Mouse (Mus musculus): ENCODE data around the gene Prelid3b. TPM values are rescaled to one million over a fixed set of nuclear protein-coding genes. Genes with fewer than 3 reads are reported as not detected.

Prelid3b gene
- total RNA-seq (2021), result 10 to 100 TPM; 47.0 to 51.8 TPM

DNA sequence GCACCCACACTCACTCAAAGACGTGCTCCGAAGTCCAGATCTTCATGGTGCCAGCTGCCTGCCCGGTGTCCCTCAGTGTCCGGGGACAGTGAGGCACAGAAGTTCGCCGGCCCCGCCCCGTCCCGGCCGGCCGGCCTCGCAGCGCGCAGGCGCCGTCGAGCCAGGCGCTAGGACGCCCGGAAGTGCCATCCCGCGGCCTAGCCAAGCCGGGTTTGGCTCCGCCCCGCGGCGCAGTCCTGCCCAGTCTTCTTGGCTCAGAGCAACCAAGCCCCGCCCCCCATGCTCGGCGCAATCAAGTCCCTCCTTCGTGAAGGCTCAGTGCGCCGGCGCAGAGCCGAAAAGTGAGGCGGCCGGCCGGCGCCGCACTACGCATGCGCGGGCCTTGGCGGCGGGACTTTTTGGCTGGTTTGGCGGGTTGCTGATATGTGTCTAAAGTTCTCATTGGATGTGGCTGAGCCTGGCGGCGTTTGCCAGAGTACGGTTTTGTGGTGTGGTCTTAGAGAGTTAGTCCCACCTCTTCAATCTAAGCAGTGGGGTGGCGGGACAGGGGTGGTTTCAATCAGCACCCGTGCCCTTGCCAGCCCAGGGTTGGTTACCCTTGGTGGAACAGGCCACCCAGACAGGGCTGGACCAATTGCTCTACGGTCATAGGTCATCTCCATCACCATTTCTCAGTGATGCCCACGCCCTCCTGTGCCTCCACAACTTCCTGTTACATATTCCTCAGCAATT is at the start of gene Prelid3b:
Gene Prelid3b (minus strand): TSS at position 264 of the 732 bp plus-strand sequence.
- DNase-seq (ENCODE audit: extremely low spot score in 1 of 2, low spot score in 2 of 2), result peak; percentile 98 to 100
- intact Hi-C loops (cut with DNase I), result no loop called here

DNA sequence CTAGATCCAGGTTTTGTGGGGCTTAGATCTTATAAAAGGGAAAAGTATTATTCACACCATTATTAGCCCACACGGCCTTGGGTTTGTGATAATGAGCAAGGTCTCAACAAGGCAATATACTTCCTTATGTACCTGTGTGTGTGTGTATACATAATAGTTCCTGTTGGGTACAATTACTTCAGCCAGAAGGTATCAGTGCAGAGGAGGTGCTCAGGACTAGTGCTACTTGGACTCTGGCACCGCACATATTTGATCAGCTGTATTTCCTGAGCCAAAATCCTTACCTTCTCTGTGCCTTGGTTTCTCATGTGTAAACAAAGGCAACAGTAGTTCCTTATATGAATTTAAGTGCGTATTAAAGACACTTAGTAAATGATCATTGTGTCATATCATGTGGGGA is 49.3 kb upstream of the Prelid3b start:
- intact Hi-C loops (cut with DNase I), result no loop called here
- no peak for DNase-seq (ENCODE audit: extremely low spot score in 1 of 2, low spot score in 2 of 2)

- intact Hi-C loops (cut with DNase I), result no loop called here
Observed at GRCm38 (mm10) chr2:174517141-174518079, 44.5 kb upstream of the Prelid3b start.

GRCm38 (mm10) chr2:174514887-174515286 is 42.0 kb upstream of the Prelid3b start:
- intact Hi-C loops (cut with DNase I), result no loop called here
- DNase-seq (ENCODE audit: extremely low spot score in 1 of 2, low spot score in 2 of 2), result no peak

More at GRCm38 (mm10) chr2:174517141-174518079, 44.5 kb upstream of the Prelid3b start:
- no peak for DNase-seq (ENCODE audit: extremely low spot score in 1 of 2, low spot score in 2 of 2)

DNA sequence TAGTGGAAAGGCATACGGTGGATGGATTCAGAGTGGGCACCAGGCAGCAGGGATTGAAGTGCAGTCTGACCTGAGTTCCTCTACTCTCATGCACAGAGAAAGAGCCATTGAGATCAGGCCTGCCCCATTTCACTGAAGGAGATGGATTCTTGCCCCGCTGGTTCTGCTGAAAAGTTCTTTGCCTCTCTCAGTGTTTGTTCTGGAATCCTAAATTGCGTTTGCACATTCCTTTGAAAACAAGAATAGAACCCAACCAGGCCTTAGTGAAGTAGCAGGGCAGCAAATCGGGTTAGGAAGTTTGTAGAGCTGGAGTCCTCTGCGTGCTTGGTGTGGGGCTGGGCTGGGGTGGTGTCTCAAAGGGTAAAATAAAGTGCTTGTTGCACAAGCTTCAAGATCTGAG is 40.9 kb upstream of the Prelid3b start:
- intact Hi-C loops (cut with DNase I), result no loop called here
- no peak for DNase-seq (ENCODE audit: extremely low spot score in 1 of 2, low spot score in 2 of 2)

DNA sequence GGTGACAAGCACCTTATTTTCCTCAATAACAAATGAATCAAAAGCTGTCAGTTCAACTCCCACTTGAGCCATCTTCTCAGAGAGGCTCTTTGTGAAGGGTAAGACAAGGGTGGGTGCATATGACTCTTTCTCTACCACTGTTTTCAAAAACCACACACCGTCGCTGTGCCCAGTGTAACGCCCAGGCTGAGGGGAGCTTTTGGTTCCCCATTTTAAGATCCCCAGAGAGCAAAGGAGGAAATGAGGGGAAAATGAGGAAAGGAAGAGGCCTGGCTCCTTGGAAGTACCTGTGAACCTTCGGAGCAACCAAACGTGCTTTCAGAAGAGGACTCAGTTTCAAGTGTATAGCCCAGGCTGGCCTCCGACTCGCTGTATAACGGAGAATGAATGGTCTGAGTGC is 36.9 kb upstream of the Prelid3b start:
- DNase-seq (ENCODE audit: extremely low spot score in 1 of 2, low spot score in 2 of 2), result no peak
- intact Hi-C loops (cut with DNase I), result no loop called here

DNA sequence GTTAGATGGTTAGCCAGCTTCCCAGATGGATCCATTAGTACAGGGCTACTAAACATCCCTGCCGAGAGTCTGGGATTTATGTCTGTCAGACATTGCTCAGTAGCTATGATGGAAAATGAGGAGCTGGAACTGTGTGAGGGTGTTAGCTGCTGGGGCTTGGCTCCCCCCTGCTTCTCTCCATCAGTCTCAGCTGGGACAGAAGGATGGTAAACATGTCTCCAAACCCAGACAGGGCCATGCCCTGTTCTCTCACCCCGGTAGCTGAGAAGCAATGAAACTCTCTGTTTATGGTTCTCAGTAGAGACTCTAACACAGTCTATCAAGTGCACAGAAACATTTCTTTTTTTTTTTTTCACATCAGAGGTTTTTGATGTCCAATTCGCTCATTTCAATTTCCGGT is 35.1 kb upstream of the Prelid3b start:
- DNase-seq (ENCODE audit: extremely low spot score in 1 of 2, low spot score in 2 of 2), result no peak
- intact Hi-C loops (cut with DNase I), result no loop called here

DNA sequence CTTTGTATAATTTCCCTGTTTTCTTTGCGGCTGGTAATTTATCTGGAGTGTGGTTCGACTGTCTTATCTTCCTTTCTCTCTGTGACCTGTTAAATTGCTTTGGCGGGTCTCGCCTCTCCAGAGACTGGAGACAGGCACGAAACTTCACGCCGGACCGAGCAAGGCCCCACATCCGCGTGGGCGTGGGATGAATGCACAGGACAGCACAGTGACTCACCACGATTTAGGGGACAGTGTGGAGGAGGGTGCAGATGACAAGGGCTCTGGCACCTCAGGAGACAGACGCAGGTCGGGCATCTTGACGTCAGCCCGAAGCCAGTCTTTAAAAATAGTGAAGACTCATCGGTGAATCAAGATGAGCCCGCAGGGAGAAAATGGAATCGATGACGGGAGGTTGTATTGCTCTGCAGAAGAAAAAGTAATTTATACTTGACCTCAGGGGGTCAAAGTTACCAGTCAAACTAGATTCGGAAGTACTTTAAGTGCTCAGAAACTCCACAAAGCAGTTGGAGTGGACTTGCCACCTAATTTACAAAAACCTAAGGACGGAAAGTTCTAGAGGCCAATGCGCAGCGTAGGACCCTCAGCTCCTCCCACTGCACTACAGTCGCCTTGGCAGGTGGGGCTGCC is 30.1 kb upstream of the Prelid3b start:
- DNase-seq (ENCODE audit: extremely low spot score in 1 of 2, low spot score in 2 of 2), result peak in 1 of 2 experiments; percentile 25
- intact Hi-C loops (cut with DNase I), result no loop called here

DNA sequence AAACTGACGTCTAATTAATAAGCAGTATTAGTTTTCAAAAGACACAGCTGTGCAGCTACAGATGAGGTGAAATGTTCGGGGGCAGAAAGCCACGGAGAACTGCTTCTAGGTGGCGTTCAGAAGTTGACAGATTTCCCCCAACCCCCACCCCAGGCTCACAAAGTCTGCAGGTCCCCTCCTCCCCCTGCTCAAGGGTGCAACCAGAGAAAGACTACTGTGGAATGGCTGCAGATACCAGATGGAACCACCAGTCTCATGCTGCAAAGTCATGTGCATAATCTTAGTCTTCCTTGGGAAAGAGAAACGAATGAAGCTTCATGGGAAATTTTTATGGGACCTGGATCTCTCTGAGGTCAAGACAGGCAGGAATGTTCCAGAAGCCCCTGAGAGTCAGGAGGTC is 29.4 kb upstream of the Prelid3b start:
- intact Hi-C loops (cut with DNase I), result no loop called here
- no peak for DNase-seq (ENCODE audit: extremely low spot score in 1 of 2, low spot score in 2 of 2)

GRCm38 (mm10) chr2:174501517-174501916 is 28.6 kb upstream of the Prelid3b start:
- intact Hi-C loops (cut with DNase I), result no loop called here
- no peak for DNase-seq (ENCODE audit: extremely low spot score in 1 of 2, low spot score in 2 of 2)

DNA sequence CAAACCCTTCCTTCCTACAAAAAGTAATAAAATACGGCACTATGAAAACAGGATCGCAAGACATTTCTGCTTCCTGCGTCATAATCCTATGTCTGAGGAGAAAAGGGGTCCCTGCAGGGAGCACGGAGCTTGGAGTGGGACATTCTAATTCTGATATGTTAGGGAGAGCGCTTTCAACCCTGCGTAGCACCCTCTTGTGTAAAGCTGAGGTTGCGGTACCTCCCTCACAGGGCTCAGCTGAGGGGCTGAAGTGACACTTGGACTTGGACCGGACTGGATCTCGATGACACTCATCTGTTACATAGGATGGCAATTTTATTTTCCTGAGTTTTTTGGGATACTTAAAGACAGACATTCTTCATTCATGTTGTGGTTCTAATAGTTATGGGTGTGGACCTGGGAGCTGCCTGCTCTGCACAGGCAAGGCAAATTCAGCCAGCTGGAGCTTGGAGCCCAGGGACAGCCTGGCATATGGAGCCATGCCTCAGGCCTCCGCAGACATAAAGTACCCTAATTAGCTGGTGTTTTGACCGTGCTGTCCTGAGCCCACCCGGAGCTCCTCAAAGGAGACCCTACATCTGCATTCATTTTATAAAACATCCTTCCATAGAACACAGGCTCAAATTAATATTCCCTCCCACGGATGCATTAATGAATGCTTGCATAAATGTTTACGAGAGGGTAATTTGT is 28.1 kb upstream of the Prelid3b start:
- intact Hi-C loops (cut with DNase I), result no loop called here

GRCm38 (mm10) chr2:174492858-174493257 is 20.0 kb upstream of the Prelid3b start:
- DNase-seq (ENCODE audit: extremely low spot score in 1 of 2, low spot score in 2 of 2), result no peak
- intact Hi-C loops (cut with DNase I), result no loop called here

More for the DNA sequence above, 28.1 kb upstream of the Prelid3b start:
- no peak for DNase-seq (ENCODE audit: extremely low spot score in 1 of 2, low spot score in 2 of 2)

- intact Hi-C loops (cut with DNase I), result no loop called here
- DNase-seq (ENCODE audit: extremely low spot score in 1 of 2, low spot score in 2 of 2), result no peak
Observed at GRCm38 (mm10) chr2:174487005-174487404, 14.1 kb upstream of the Prelid3b start.

DNA sequence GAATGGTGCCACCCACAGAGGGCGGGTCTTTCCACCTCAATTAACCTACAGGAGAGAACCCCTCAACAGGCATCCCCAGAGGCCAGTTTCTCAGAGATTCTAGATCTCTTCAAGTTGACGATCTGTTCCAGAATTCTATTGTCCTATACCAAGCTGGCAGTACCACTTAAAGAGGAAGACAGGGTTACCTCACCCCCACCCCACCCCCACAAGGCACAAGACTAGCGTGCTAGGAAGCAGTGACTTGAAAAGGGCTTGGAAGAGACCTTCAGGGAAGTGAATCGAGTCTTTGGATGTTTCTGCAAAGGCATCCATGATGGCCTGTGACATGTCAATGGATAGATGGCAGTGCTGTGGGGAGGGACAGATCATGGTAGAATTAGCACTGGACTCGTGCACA is 5.9 kb upstream of the Prelid3b start:
- DNase-seq (ENCODE audit: extremely low spot score in 1 of 2, low spot score in 2 of 2), result no peak
- intact Hi-C loops (cut with DNase I), result no loop called here

- no peak for DNase-seq (ENCODE audit: extremely low spot score in 1 of 2, low spot score in 2 of 2)
- intact Hi-C loops (cut with DNase I), result no loop called here
Observed at GRCm38 (mm10) chr2:174477543-174478319, 4.8 kb upstream of the Prelid3b start.

DNA sequence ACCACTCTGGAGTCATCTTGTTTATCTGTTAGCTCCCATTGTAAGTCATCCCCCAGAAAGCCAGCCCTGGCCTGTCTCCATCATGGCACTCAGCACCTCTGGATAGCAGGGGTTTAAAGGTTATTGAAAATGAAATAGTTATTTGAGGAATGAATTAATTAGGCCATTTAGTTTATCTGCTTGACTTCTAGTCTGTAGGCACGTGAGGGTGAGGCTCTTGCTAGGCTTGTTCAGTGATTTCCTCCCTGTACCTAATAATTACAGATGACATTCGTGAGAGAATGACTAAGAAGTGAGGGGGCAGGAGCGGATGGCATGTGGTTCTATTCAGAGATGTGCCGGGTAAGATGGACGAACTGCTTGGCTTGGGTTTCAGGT is 658 bp upstream of the Prelid3b start:
- intact Hi-C loops (cut with DNase I), result no loop called here
- no peak for DNase-seq (ENCODE audit: extremely low spot score in 1 of 2, low spot score in 2 of 2)

GRCm38 (mm10) chr2:174472407-174472806 is 474 bp downstream of the Prelid3b start:
- intact Hi-C loops (cut with DNase I), result no loop called here
- no peak for DNase-seq (ENCODE audit: extremely low spot score in 1 of 2, low spot score in 2 of 2)

DNA sequence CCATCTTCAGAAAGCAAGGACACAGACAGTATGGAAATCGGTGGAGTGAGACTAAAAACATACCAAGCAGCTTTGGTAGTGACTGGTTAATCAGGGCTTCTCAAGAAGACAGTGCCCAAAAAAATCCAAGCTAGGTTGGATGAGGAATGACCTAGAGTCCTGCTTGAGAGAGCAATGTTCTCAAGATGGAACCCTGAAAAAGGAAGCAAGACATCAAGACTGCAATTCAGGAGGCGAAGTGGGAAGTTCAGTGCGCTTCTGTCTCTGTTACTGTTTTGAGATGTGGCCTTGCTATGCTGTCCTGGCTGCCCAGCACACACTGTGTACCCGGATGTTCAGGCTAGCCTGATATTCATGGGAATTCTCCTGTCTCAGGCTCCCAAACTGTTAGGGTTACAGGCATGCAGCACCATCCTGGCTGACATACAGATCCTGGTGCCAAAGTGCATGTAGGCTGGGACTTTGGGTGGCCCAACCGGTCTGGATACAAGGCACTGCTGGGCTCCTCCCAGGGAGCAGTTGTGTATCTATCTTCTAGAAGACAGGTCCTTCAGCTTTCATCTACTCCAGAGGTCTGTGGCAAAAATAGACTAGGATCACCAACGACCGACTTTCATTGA is 2.0 kb downstream of the Prelid3b start:
- intact Hi-C loops (cut with DNase I), result no loop called here
- DNase-seq (ENCODE audit: extremely low spot score in 1 of 2, low spot score in 2 of 2), result no peak

Measured in left cerebral cortex, postnatal 10 days (tissue).